Mouse (Mus musculus) cerebellum, postnatal 14 days (tissue): ENCODE data around the gene 4930564D02Rik.

Source experiments
- DNase-seq, 2 experiments: peaks; one replicate each; pipeline ENCODE4 v3.0.0; 2021; ENCODE audit warnings: mixed read lengths in 2 of 2

4930564D02Rik gene

GRCm38 (mm10) chr3:105066544-105066943 lies at the start of gene 4930564D02Rik:
4930564D02Rik (plus strand) TSS chr3:105066844.
- DNase-seq, result no peak

- DNase-seq, result no peak
Measured at GRCm38 (mm10) chr3:105017314-105017713, 49.3 kb upstream of the 4930564D02Rik start.

DNA sequence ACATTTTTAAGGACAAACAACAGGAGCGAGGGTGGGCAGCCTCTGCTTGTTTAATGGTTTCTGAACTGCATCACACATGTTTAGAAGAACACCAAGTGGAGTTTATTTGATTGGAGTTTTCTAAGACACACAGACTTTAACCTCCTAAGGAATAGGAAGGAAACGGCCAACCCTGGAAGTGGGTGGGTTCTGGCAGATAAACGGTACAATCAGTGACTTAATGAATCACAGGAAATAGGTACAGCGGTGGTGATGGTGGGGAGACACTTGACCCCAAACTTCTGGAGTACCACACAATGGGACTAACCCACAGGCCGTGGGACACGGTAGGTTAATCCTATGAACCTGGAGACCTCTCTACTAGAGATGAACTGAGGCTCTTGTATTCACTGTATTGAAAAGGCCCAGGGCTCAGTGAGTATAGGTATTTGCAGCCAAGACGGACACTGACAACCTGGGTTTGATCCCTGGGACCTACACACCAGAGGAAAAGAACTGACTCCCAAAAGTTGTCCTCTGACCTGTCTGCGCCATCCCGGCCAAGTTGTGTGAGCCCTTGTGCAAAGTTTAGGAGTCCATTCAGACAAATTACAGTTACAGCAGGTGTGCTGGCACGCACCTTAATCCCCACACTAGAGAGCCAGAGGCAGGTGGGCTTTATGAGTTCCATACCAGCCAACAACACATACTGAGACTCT lies 48.4 kb upstream of the 4930564D02Rik start:
- DNase-seq, result no peak

GRCm38 (mm10) chr3:105018783-105019105 lies 47.9 kb upstream of the 4930564D02Rik start:
- no peak for DNase-seq

DNA sequence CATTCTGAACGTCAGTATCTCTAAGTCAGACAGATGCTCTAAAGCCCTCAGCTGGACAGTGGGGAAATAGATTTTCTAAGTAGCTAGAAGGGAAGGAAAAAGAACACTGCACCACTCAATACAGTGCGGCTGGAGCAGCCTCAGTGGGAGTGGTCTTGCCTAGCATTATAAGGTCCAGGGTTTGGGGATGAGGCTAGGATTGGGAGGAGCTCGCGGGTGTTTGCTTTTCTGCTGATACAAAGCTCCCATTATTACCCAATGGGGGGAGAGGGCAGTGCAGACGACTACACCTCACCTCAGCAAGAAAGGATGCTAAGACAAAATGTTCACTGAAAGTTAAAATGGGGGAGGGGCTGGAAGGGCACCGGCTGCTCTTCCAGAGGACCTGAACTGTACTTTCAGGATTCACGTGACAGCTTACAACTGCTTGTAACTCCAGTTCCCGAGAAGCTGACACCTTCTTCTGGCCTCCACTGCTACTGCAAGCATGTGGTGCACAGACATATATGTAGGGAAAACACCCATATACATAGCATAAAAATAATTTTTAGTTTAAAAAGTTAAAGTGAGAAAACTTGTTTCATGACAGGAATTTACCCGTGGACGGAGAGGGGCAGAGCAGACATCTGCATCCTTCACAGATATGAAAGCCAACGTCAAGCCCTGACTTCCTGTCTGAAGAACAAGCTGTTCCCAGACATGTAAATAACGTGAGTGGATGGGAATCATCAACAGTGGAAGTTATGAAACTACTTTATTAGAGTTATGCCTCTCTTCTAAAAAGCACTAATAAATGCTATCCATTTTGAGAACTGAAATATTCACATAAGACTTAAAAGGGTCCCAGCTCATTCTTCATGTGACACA lies 46.6 kb upstream of the 4930564D02Rik start:
- no peak for DNase-seq

GRCm38 (mm10) chr3:105023371-105024005 lies 43.2 kb upstream of the 4930564D02Rik start:
- no peak for DNase-seq

- DNase-seq, result no peak
Measured at GRCm38 (mm10) chr3:105036281-105036847, 30.3 kb upstream of the 4930564D02Rik start.

- DNase-seq, result no peak
Measured at GRCm38 (mm10) chr3:105037240-105037770, 29.3 kb upstream of the 4930564D02Rik start.

GRCm38 (mm10) chr3:105040002-105040401 lies 26.6 kb upstream of the 4930564D02Rik start:
- peak; percentile 7 to 21 for DNase-seq

GRCm38 (mm10) chr3:105040983-105041625 lies 25.5 kb upstream of the 4930564D02Rik start:
- DNase-seq, result no peak

GRCm38 (mm10) chr3:105043746-105044145 lies 22.9 kb upstream of the 4930564D02Rik start:
- no peak for DNase-seq

DNA sequence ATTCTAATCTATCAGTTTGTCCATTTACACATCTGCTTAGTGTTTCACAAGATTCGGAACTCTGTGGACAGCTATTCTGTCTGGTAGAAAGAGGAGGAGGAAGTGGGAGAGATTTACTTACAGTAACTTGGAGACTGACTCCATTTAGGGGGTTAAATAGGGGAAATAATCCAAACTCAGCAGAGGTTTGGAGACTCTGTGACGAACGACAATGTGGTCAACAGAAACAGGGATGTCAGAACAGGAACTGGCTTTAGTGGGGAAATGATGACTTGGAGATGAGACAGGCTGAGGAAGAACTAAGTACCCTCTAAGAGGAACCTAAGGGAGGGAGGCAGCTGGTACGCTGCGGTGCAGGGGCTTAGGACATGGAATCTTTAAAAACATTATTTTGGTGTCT lies 19.8 kb upstream of the 4930564D02Rik start:
- no peak for DNase-seq

- peak; percentile 17 to 24 for DNase-seq
Measured at GRCm38 (mm10) chr3:105047616-105048015, 19.0 kb upstream of the 4930564D02Rik start.

DNA sequence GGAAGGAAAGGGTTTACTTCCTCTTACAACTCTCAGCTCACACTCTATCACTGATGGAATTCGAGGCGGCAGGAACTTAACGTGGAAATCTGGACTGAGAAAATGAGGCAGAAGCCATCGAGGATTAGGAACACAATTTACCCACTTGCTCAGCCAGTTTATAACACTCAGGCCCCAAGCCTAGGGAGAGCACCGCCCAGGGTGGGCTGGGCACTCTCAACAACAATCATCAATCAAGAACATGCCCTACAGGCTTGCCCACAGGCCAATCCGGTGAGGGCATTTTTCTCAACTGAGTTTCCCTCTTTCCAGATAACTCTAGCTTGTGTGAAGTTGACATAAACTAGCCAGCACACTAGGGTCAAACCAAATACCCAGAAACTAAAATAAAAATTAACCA lies 16.8 kb upstream of the 4930564D02Rik start:
- no peak for DNase-seq

DNA sequence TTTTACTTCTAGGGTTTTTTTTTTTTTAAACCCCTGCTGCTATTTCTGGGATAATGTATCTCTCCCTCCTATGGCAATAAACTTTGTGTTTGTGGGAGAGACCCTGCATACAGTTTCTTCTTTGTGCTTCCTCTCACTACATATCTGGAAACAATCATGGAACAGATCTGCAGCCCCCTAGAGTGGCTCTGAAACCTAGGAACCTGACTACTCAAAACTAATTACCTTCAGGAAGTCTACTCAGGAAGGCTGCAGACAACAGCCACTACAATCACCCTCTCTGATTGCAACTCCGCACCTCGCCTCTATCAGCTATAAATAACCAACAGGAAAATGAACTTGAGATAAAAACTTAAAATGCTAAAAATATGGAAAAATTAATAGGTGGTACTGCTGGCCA lies 15.5 kb upstream of the 4930564D02Rik start:
- no peak for DNase-seq

DNA sequence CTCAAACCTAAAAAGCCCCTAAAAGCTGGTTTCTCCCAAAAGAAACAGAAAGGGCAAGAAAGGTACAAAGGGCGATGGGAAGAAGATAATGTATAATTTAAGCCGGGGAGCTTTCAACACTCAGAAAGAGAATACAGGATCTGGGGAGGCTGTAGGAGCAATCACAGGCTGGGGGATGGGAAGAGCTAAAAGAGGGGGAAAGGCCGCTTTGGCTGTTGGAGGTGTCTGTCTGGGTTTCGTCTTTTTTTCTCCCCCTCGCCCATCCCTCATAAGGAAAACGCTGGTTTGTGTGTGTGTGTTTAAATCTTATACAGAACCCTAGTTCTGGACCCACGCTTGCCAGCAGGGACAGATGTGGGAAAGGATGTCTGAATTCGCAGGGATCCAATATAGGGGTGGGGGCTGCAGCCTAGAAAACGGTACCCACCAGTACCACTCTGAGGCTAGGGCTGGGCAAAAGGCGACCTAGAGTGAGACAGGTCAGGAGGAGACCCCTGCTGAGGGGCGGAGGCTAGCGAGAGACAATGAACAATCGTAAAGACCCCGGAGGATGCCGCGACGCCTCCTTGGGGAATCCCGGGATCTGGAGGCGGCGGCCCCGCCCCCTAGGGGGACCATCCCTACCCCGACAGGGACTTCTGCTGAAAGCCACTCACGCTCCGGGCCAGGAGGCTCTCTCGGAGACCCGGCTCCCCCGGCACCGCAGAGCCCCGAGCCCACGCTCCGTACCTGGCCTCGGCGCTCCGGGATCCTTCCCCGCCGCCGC lies 14.3 kb upstream of the 4930564D02Rik start:
- no peak for DNase-seq

DNA sequence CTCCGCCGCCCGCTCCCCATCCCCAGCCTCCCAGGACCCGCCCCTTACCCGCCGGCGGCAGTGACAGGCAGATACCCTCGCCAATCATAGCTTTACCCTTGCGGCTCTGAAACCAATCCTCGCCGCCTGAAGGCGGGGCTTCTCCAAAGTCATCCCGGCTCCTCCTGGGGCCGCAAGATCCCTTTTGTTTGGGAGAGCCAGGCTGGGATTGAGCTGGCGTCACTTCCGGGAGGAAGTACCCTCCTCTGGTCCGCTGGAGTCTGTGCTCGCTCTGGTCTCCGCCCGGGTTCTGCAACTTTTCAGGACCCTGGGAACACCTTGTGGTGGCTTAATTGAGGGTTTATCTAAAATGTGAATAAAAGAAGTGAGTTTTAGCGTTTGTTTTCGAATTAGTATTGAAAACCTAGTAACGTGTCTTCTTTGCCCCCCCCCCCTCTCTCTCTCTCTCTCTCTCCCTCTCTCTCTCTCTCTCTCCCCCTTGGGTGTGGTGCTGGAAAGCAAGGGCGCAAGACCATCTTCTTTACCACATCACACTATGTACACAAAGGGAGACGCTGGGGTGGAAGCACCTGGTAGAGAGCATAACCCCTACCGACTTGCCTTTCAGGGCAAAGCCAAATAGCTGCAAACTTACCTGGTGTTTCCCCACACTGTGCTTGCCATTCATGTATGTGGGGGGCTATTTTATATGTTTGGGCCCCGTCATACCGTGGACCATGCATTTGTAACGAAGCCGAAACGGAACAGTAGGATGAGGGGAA lies 13.5 kb upstream of the 4930564D02Rik start, which contains the start of gene Cttnbp2nl:
TSS of gene Cttnbp2nl (minus strand) at position 210 of the 761 bp plus-strand sequence.
- peak; percentile 100 for DNase-seq

GRCm38 (mm10) chr3:105053698-105054001 lies 13.0 kb upstream of the 4930564D02Rik start:
- DNase-seq, result no peak

GRCm38 (mm10) chr3:105054952-105055351 lies 11.7 kb upstream of the 4930564D02Rik start:
- no peak for DNase-seq

- DNase-seq, result no peak
Measured at GRCm38 (mm10) chr3:105055666-105056065, 11.0 kb upstream of the 4930564D02Rik start.
